Mouse (Mus musculus) stomach, embryonic 16.5 days (tissue): Measurements from ENCODE around the gene C87414. TPM values are rescaled to one million over a fixed set of nuclear protein-coding genes. Genes with fewer than 3 reads are reported as not detected.
"Not testable (repeated sequence)": the region's sequence is repeated elsewhere in the genome, so short reads cannot be mapped to it uniquely, and the experiment has no call there.

Source experiments
- ATAC-seq: fragments of 200-750 bp; cut with Nextera tagmentation; 2 replicates; pipeline ENCODE4 v1.8.0; 2017; ENCODE audit warnings: moderate number of reproducible peaks, moderate TSS enrichment; ENCODE audit not compliant: insufficient read depth, low FRiP score
- H3K27ac ChIP-seq: fragments of 300-500 bp; sonication (generic); 2 replicates; pipeline ENCODE4 v1.5.1; 2014; ENCODE audit warnings: low read length
- H3K27me3 ChIP-seq: fragments of 300-500 bp; sonication (generic); 2 replicates; pipeline ENCODE4 v1.6.1; 2014; ENCODE audit warnings: low read length, control low read depth, mixed read lengths; ENCODE audit not compliant: control insufficient read depth, insufficient read depth
- H3K36me3 ChIP-seq: fragments of 300-500 bp; sonication (generic); 2 replicates; pipeline ENCODE4 v1.6.1; 2014; ENCODE audit warnings: low read length; ENCODE audit not compliant: control insufficient read depth, insufficient read depth
- H3K4me1 ChIP-seq: fragments of 300-500 bp; sonication (generic); 2 replicates; pipeline ENCODE4 v1.6.1; 2014; ENCODE audit warnings: low read length, control low read depth, mixed read lengths; ENCODE audit not compliant: control insufficient read depth, insufficient read depth
- H3K4me2 ChIP-seq: fragments of 300-500 bp; sonication (generic); 2 replicates; pipeline ENCODE4 v1.6.1; 2014; ENCODE audit warnings: low read depth, low read length, mixed read lengths
- H3K4me3 ChIP-seq: fragments of 300-500 bp; sonication (generic); replicated peaks from 2 replicates; pipeline ENCODE4 v1.5.1; 2014; ENCODE audit warnings: mild to moderate bottlenecking, low read length
- H3K9ac ChIP-seq: fragments of 300-500 bp; sonication (generic); 2 replicates; pipeline ENCODE4 v1.6.1; 2014; ENCODE audit warnings: low read length
- H3K9me3 ChIP-seq: fragments of 300-500 bp; sonication (generic); replicated peaks from 2 replicates; pipeline ENCODE4 v1.6.1; 2016; ENCODE audit warnings: low read length, control low read depth; ENCODE audit not compliant: control insufficient read depth
- WGBS: fragments of 180-500 bp; shearing (Covaris S2); extraction: QIAGEN DNeasy Blood & Tissue Kit; methylation state at CpG from one replicate; pipeline ENCODE4 v1.1.7; 2014; 5-methylcytosine and 5-hydroxymethylcytosine counted together
- polyA plus RNA-seq: library from polyadenylated mRNA; unstranded; fragments of >200 nt; fragmentation: Nextera tagmentation; extraction: Ambion mirVana; gene quantifications from 2 replicates; pipeline ENCODE4 v1.2.1, GENCODE M21; 2015

C87414 gene
- polyA plus RNA-seq = not detected in 2 replicates

GRCm38 (mm10) chr5:93671451-93671850, at the start of gene C87414:
TSS of gene C87414 (minus strand) at chr5:93671551.
- H3K27ac ChIP-seq, ATAC-seq, H3K4me1 ChIP-seq, H3K9me3 ChIP-seq, H3K9ac ChIP-seq, H3K4me3 ChIP-seq, H3K36me3 ChIP-seq, H3K27me3 ChIP-seq, H3K4me2 ChIP-seq: not testable (repeated sequence)
- WGBS = no CpG with 5 or more reads among the region's 3 CpGs

GRCm38 (mm10) chr5:93684661-93685060, 13.3 kb upstream of the C87414 start:
- not testable (repeated sequence) for H3K9me3 ChIP-seq, ATAC-seq, H3K36me3 ChIP-seq, H3K4me3 ChIP-seq, H3K27me3 ChIP-seq, H3K4me1 ChIP-seq, H3K4me2 ChIP-seq, H3K27ac ChIP-seq, H3K9ac ChIP-seq
- whole genome bisulfite sequencing = 68% methylated on average over 3 of the region's 3 CpGs

Other genes starting within 250 kb of the C87414 start
- not detected in 2 replicates for gene Gm16427, start 131.4 kb downstream of the C87414 start, polyA plus RNA-seq
- not detected in 2 replicates for gene Gm7792, start 172.2 kb upstream of the C87414 start, polyA plus RNA-seq